Mouse (Mus musculus) lung, adult 10 weeks (tissue): ENCODE measurements around the gene Slc30a4. TPM values are rescaled to one million over a fixed set of nuclear protein-coding genes. Genes with fewer than 3 reads are reported as not detected.

Experiments
- polyA plus RNA-seq: library from polyadenylated mRNA; stranded (reverse); fragments of 350-450 nt; fragmentation: Illumina TruSeq; extraction: RNeasy Lipid Tissue Mini Kit (QIAGEN cat#74804); gene quantifications from one replicate; pipeline ENCODE4 v1.2.3, GENCODE M21; 2014; ENCODE audit warnings: low read depth, low replicate concordance; ENCODE audit not compliant: insufficient read depth

Slc30a4 gene
- polyA plus RNA-seq = 7.7 TPM

DNA sequence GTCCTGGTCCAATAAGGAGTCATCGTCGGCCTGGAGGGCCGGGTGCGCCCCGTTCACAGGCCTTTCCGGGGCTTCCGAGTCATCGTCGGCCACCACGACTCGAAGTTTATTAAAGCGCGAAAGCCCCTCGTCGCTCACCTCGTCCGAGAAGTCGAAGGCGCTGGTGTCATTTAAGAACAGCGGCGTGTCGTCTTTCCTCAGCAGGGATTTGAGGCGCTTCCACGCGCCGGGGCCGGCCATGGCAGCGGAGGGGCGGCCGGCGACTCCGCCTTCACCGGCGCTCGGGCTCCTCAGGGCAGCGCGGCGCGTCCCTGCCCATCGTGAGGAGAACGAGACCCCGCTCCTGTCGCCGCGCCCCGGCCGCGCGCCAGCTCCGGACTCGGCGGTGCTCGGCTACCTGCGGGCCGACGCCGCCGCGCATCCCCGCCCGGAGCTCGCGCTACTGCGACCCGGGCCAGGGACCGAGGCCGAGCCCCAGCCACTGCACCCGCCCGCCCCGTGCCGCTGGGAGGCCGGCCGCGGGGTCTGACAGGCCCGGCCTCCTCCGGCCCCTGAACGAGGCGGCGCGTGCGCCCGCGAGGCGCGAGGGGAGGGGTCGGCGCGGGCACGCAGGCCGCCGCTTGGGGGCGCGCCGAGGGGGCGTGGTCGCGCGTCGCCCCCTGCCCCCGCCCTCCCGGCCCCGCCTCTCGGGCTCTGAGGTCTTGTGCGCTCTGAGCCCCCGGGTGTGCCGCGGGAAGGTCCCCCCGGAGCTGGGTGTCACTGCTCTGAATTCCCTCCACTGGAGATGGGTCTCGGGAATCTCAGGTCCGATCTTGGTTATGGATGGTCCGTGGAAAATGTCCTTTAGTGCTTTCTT, at the start of gene Slc30a4:
TSS of gene Slc30a4 (minus strand) at position 483 of the 856 bp plus-strand sequence.

DNA sequence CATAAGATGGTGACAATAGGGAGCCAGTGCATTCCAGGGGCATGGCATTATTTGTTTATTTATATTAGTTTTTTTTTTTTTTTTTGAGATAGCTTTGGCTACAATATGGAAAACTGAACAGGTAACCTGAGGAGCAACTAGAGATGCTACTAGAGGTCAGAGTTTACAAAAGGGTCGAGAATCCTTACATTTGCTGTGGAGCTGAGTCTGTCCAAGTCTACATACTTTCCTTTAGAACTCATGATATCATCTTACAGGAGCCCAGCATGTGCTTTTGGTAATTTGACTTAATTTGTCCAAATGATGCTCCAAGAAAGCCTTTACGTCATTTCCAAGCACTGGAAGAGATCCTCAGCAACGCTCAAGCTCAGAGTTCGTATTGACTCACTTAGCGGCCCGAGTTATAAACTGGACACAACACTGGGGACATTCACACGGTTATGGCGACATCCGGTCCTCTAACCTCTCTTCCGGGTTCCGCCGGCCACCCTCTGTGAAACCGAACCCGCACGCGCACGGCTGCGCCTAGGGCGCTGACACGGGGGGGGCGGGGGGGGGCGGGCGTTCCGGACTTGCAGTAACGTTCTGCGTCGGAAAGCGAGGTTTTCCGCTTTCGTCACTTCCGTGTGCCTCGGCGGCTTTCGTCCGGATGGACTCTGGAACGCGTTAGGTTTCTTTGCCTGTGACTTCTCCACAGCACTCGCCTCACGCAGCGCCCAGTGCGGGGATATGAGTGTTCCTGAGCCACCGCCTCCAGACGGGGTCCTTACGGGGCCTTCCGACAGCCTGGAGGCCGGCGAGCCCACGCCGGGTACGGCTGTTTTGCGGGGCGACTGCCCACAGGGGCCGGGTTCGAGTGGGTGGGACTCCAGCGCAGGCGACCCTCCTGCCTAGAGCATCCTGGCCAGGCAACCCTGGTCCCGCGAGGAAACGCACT, 35.7 kb upstream of the Slc30a4 start, which contains the start of gene Bloc1s6:
TSS of gene Bloc1s6 (plus strand) at position 610 of the 937 bp plus-strand sequence.

DNA sequence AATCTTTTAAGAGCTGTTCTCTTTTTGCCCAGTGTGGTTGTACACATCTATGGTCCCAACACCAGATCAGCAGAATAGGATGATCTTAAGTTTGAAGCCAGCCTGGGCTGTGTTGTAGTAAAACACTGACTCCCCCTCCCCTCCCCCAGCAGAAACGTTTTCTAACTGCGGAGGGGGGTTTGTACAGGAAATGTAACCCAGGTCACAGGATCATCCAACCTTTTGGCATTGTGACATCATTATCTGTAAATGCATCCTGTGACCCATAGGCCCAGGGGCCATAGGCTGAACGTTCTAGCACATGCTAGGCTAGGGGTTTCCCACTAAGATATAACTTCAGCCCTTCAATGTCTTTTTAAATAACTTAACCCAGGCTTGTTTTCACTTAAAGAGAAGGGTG, 65.8 kb downstream of the Slc30a4 start, which contains the start of gene AA467197:
TSS of gene AA467197 (plus strand) at position 301 of the 400 bp plus-strand sequence.

Other genes starting within 250 kb of the Slc30a4 start
- gene Gm14085, start 217.7 kb downstream of the Slc30a4 start, polyA plus RNA-seq = 0.29 TPM
- gene Gatm, start 91.4 kb downstream of the Slc30a4 start, polyA plus RNA-seq = 2.3 TPM
- gene AA467197, start 65.7 kb downstream of the Slc30a4 start, polyA plus RNA-seq = 3.0 TPM
- 18.3 TPM for gene Bloc1s6, start 35.8 kb upstream of the Slc30a4 start, polyA plus RNA-seq
- 58.5 TPM for gene Sqor, start 62.6 kb upstream of the Slc30a4 start, polyA plus RNA-seq